Mouse (Mus musculus) neural tube, embryonic 12.5 days (tissue): ENCODE results near the gene Aaed1. TPM values are rescaled to one million over a fixed set of nuclear protein-coding genes. Genes with fewer than 3 reads are reported as not detected.

Experiments used
- polyA plus RNA-seq: library from polyadenylated mRNA; unstranded; fragments of >200 nt; fragmentation: Nextera tagmentation; extraction: Ambion mirVana; gene quantifications from 2 replicates; pipeline ENCODE4 v1.2.1, GENCODE M21; 2016

Aaed1 gene
- polyA plus RNA-seq, 1 experiment from 2014 or later: 23.6 TPM

Other genes starting within 250 kb of the Aaed1 start
- gene Hsd17b3, start 223.5 kb downstream of the Aaed1 start, polyA plus RNA-seq: 0.19 TPM in 1 of 2 replicates, not detected in the other
- 4.0 and 4.2 TPM in 2 replicates for gene Slc35d2, start 183.3 kb downstream of the Aaed1 start, polyA plus RNA-seq
- gene Zfp367, start 159.5 kb downstream of the Aaed1 start, polyA plus RNA-seq: 10.7 and 11.4 TPM in 2 replicates
- 41.0 and 45.2 TPM in 2 replicates for gene Habp4, start 150.9 kb downstream of the Aaed1 start, polyA plus RNA-seq
- gene Cdc14b, start 37.4 kb downstream of the Aaed1 start, polyA plus RNA-seq: 8.6 and 9.3 TPM in 2 replicates
- 136 and 138 TPM in 2 replicates for gene Ctsl, start 58.2 kb upstream of the Aaed1 start, polyA plus RNA-seq
- gene Cdk20, start 119.6 kb upstream of the Aaed1 start, polyA plus RNA-seq: 11.4 and 12.2 TPM in 2 replicates
- not detected in 2 replicates for gene Fam240b, start 185.1 kb upstream of the Aaed1 start, polyA plus RNA-seq